Mouse (Mus musculus): ENCODE measurements around the gene Fezf2. TPM values are rescaled to one million over a fixed set of nuclear protein-coding genes. Genes with fewer than 3 reads are reported as not detected.

Fezf2 gene
- polyA plus RNA-seq, 1 experiment from 2014 or later, result not detected

DNA sequence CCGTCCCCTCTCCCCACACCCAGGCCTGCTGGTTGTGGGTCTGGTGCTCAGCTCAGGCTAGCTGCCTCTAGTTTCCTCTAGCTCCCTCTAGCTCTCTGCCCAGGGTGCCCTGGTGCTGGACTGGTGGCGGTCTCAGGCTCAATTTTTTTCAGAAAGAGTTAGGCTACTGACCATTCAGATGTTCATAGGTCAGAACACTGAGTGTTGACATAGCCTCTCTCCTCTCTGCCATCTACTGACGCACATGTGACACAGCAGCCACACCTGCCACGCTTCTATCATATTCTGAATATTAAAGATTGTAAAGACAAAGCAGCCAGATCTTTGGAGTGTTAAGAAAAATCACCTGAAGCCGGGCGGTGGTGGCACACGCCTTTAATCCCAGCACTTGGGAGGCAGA lies 14.4 kb downstream of the Fezf2 start:
- peak; percentile 34 for TF ChIP-seq CTCF (IDR thresholded peaks at IDR 0.05; ENCODE audit: low read depth)
- TF ChIP-seq EP300 (optimal IDR thresholded peaks at IDR 0.05), result no peak

DNA sequence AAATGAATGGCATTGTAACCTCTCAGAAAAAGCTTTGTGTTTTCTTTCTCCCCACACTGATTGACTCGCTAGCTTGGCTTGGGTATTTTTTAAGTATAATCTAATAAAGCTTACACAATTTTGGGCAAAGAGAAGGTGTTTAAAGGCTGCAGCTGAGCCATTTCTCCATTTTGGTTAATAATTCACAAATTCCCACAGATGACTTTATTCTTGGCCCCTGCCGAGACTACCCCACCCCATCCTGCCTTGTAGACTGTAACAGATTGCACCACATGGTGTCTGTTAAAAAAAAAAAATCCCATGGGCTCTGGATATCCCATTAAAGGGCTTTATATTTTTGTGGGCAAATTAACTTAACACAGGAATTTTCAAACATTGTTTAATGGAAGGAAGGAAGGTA lies 44.9 kb downstream of the Fezf2 start:
- H3K27me3 ChIP-seq (ENCODE audit: control insufficient read depth, insufficient read depth, low read length), result no peaks in the 10 kb centered on the region
- DNase-seq (ENCODE audit: low spot score) (no peak), ATAC-seq (ENCODE audit: low FRiP score, low TSS enrichment) (no peak)
- TF ChIP-seq CTCF (IDR thresholded peaks at IDR 0.05; ENCODE audit: low read depth), result no peak
- no peak for TF ChIP-seq EP300 (optimal IDR thresholded peaks at IDR 0.05)
- H3K27ac ChIP-seq (replicated peaks), result no peak overlapping the region
- H3K9ac ChIP-seq (ENCODE audit: low read length), result no peak overlapping the region
- no peaks in the 10 kb centered on the region for H3K9me3 ChIP-seq (ENCODE audit: control insufficient read depth, low read length)
- 41% methylated on average over 2 of the region's 2 CpGs for WGBS
- no peak overlapping the region for H3K4me3 ChIP-seq (ENCODE audit: low read depth, low read length)
- H3K4me1 ChIP-seq (replicated peaks; ENCODE audit: control insufficient read depth, insufficient read depth), result no peaks in the 10 kb centered on the region
- H3K36me3 ChIP-seq (ENCODE audit: control insufficient read depth, insufficient read depth, low read length), result no peaks in the 10 kb centered on the region
- no peak overlapping the region for H3K4me2 ChIP-seq (replicated peaks; ENCODE audit: low read depth)

More for the DNA sequence above, 14.4 kb downstream of the Fezf2 start:
- H3K9ac ChIP-seq (ENCODE audit: low read length), result no peak overlapping the region
- 66% methylated on average over 7 of the region's 7 CpGs for WGBS
- no peaks in the 10 kb centered on the region for H3K9me3 ChIP-seq (ENCODE audit: control insufficient read depth, low read length)
- H3K27ac ChIP-seq (replicated peaks), result no peak overlapping the region
- H3K4me2 ChIP-seq (replicated peaks; ENCODE audit: low read depth), result no peak overlapping the region
- H3K36me3 ChIP-seq (ENCODE audit: control insufficient read depth, insufficient read depth, low read length), result no peaks in the 10 kb centered on the region
- H3K27me3 ChIP-seq (ENCODE audit: control insufficient read depth, insufficient read depth, low read length), result peaks cover 6% of the 10 kb centered on the region; the same call in 1 of the 2 replicates
- no peaks in the 10 kb centered on the region for H3K4me1 ChIP-seq (replicated peaks; ENCODE audit: control insufficient read depth, insufficient read depth)
- DNase-seq (ENCODE audit: low spot score) (no peak), ATAC-seq (ENCODE audit: low FRiP score, low TSS enrichment) (no peak)
- no peak overlapping the region for H3K4me3 ChIP-seq (ENCODE audit: low read depth, low read length)

DNA sequence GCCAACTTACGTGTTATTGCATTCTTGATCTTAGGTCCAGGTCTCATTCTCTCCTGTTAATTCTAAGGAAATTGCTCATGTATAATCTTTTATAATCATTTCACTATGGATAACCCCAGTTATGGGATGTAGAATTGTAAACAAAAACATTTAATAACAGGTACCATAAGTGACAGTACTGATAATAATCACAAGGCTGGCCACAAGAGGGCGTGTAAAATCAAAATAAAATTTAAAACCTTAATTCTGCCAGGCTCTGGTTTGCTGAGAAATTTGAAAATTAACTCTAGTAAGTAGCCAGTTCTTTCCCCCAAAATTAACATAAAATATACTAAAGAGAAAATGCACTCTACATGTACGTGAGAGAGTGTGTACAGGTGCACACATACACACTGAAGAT lies 47.3 kb downstream of the Fezf2 start:
- 71% methylated on average over 3 of the region's 3 CpGs for WGBS
- TF ChIP-seq EP300 (optimal IDR thresholded peaks at IDR 0.05), result no peak
- TF ChIP-seq CTCF (IDR thresholded peaks at IDR 0.05; ENCODE audit: low read depth), result peak; percentile 60

DNA sequence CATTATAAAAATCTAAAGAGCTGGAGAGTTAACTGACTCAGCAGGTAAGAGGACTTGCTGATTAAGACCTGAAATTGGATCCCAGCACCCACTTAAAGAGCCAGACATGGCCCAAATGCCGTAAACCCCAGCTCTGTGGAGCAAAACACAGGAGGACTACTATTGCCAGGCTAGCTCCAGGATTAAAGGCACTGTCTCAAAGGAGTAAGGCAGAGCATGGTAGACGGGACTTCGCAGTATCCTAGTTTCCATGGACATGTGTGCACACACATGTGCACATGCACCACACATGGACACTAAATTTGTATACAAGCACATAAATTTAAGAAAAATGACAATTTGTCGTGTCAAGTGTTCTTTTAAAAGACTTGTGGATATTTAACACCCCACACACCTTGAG lies 47.7 kb downstream of the Fezf2 start:
- WGBS, result 87% methylated on average over 4 of the region's 4 CpGs
- no peak overlapping the region for H3K9ac ChIP-seq (ENCODE audit: low read length)
- no peaks in the 10 kb centered on the region for H3K9me3 ChIP-seq (ENCODE audit: control insufficient read depth, low read length)
- ATAC-seq (ENCODE audit: low FRiP score, low TSS enrichment), result no peak
- no peak overlapping the region for H3K4me3 ChIP-seq (ENCODE audit: low read depth, low read length)
- 0 out of 2 replicates have a peak, but pooled peaks cover 2% of the 10 kb centered on the region for H3K36me3 ChIP-seq (ENCODE audit: control insufficient read depth, insufficient read depth, low read length)
- DNase-seq (ENCODE audit: low spot score), result no peak
- no peaks in the 10 kb centered on the region for H3K27me3 ChIP-seq (ENCODE audit: control insufficient read depth, insufficient read depth, low read length)
- no peaks in the 10 kb centered on the region for H3K4me1 ChIP-seq (replicated peaks; ENCODE audit: control insufficient read depth, insufficient read depth)
- no peak overlapping the region for H3K27ac ChIP-seq (replicated peaks)
- no peak for TF ChIP-seq CTCF (IDR thresholded peaks at IDR 0.05; ENCODE audit: low read depth)
- no peak for TF ChIP-seq EP300 (optimal IDR thresholded peaks at IDR 0.05)
- no peak overlapping the region for H3K4me2 ChIP-seq (replicated peaks; ENCODE audit: low read depth)

More for the DNA sequence above, 47.3 kb downstream of the Fezf2 start:
- no peak for ATAC-seq (ENCODE audit: low FRiP score, low TSS enrichment)
- H3K9ac ChIP-seq (ENCODE audit: low read length), result no peak overlapping the region
- no peak overlapping the region for H3K27ac ChIP-seq (replicated peaks)
- no peak for DNase-seq (ENCODE audit: low spot score)
- no peaks in the 10 kb centered on the region for H3K27me3 ChIP-seq (ENCODE audit: control insufficient read depth, insufficient read depth, low read length)
- no peaks in the 10 kb centered on the region for H3K9me3 ChIP-seq (ENCODE audit: control insufficient read depth, low read length)
- no peak overlapping the region for H3K4me3 ChIP-seq (ENCODE audit: low read depth, low read length)
- H3K4me2 ChIP-seq (replicated peaks; ENCODE audit: low read depth), result no peak overlapping the region
- no peaks in the 10 kb centered on the region for H3K4me1 ChIP-seq (replicated peaks; ENCODE audit: control insufficient read depth, insufficient read depth)
- H3K36me3 ChIP-seq (ENCODE audit: control insufficient read depth, insufficient read depth, low read length), result 0 out of 2 replicates have a peak, but pooled peaks cover 2% of the 10 kb centered on the region

DNA sequence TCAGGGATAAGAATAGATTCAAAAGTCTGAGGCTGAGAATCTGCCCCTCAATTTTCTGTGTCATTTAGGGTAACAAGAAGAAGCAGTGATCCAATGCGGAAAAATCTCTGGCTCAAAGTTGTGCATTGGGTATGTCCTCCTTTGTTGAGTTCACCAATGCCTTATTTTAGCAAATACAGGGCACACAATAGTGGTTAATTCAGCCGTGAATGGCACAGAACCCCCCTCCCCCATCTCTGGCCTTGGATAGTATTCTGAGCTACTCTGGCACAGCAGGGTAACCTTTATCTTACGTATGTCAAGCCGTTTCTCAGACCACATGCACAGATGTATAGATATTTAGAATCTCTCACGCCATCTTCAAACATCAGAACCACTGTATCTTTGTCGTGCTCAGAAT lies 48.3 kb downstream of the Fezf2 start:
- H3K36me3 ChIP-seq (ENCODE audit: control insufficient read depth, insufficient read depth, low read length), result 0 out of 2 replicates have a peak, but pooled peaks cover 2% of the 10 kb centered on the region
- H3K27me3 ChIP-seq (ENCODE audit: control insufficient read depth, insufficient read depth, low read length), result no peaks in the 10 kb centered on the region
- no peak overlapping the region for H3K27ac ChIP-seq (replicated peaks)
- 82% methylated on average over 6 of the region's 6 CpGs for WGBS
- H3K9me3 ChIP-seq (ENCODE audit: control insufficient read depth, low read length), result no peaks in the 10 kb centered on the region
- no peak overlapping the region for H3K4me2 ChIP-seq (replicated peaks; ENCODE audit: low read depth)
- no peak overlapping the region for H3K9ac ChIP-seq (ENCODE audit: low read length)
- H3K4me3 ChIP-seq (ENCODE audit: low read depth, low read length), result no peak overlapping the region
- ATAC-seq (ENCODE audit: low FRiP score, low TSS enrichment), result no peak
- TF ChIP-seq EP300 (optimal IDR thresholded peaks at IDR 0.05), result no peak
- TF ChIP-seq CTCF (IDR thresholded peaks at IDR 0.05; ENCODE audit: low read depth), result no peak
- H3K4me1 ChIP-seq (replicated peaks; ENCODE audit: control insufficient read depth, insufficient read depth), result no peaks in the 10 kb centered on the region
- DNase-seq (ENCODE audit: low spot score), result no peak

DNA sequence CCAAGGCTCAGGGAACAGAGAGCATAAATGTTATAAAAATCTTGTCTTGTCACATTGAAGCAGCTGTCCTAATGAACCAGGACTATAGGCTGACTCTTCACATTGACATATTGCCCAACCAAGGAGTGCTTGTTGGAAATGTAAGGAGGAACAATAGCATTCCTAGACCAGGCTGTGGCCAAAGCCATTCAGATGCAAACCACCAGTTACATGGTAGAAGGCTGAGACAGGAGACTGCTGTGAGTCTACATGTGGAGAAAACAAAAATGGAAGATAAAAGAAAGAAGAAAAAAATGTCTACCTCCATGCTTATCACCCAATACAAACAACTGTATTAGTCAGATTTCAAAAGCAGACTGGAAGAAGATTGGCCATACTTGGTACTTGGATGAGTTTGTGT lies 48.8 kb downstream of the Fezf2 start:
- Histone ChIP-seq H3K36me3 (ENCODE audit: control insufficient read depth, insufficient read depth, low read length) (0 out of 2 replicates have a peak, but pooled peaks cover 2% of the 10 kb centered on the region), H3K27ac (replicated peaks) (no peak overlapping the region)
- DNase-seq (ENCODE audit: low spot score), result no peak

More for the DNA sequence above, 48.8 kb downstream of the Fezf2 start:
- H3K27me3 ChIP-seq (ENCODE audit: control insufficient read depth, insufficient read depth, low read length), result no peaks in the 10 kb centered on the region
- no peak overlapping the region for H3K4me3 ChIP-seq (ENCODE audit: low read depth, low read length)
- TF ChIP-seq CTCF (IDR thresholded peaks at IDR 0.05; ENCODE audit: low read depth) (no peak), EP300 (optimal IDR thresholded peaks at IDR 0.05) (no peak)
- no peaks in the 10 kb centered on the region for H3K4me1 ChIP-seq (replicated peaks; ENCODE audit: control insufficient read depth, insufficient read depth)
- no peak for ATAC-seq (ENCODE audit: low FRiP score, low TSS enrichment)
- no peak overlapping the region for H3K9ac ChIP-seq (ENCODE audit: low read length)
- no peaks in the 10 kb centered on the region for H3K9me3 ChIP-seq (ENCODE audit: control insufficient read depth, low read length)
- no peak overlapping the region for H3K4me2 ChIP-seq (replicated peaks; ENCODE audit: low read depth)
